Mouse (Mus musculus): ENCODE measurements around the gene Xndc1. TPM values are rescaled to one million over a fixed set of nuclear protein-coding genes. Genes with fewer than 3 reads are reported as not detected.

The Xndc1 gene
- polyA plus RNA-seq, 3 experiments from 2014 or later = 17.6 to 31.1 (median 20.3) TPM

DNA sequence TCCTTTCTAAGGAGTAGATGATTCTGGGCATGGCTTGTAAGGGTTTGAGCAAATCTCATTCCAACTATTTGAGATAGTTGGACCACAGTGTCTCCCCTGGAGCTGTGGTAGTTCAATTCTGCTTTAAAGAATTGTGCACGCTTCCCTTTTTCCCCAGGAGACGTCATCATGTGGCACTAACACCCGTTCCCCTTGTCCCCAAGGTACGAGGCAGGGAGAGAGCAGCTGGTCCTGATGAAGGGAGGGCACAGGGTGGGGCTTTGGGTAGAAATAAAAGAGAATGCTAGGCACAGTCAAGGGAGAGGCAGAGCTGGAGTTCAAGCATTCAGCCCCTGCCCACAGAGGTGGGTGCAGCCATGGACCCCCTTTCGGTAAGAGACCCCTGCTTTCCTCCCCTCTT lies 17.5 kb downstream of the Xndc1 start, which contains the start of gene Trpc2:
Trpc2 (plus strand) TSS at position 301 of the 400 bp plus-strand sequence.
- ATAC-seq = no peak

DNA sequence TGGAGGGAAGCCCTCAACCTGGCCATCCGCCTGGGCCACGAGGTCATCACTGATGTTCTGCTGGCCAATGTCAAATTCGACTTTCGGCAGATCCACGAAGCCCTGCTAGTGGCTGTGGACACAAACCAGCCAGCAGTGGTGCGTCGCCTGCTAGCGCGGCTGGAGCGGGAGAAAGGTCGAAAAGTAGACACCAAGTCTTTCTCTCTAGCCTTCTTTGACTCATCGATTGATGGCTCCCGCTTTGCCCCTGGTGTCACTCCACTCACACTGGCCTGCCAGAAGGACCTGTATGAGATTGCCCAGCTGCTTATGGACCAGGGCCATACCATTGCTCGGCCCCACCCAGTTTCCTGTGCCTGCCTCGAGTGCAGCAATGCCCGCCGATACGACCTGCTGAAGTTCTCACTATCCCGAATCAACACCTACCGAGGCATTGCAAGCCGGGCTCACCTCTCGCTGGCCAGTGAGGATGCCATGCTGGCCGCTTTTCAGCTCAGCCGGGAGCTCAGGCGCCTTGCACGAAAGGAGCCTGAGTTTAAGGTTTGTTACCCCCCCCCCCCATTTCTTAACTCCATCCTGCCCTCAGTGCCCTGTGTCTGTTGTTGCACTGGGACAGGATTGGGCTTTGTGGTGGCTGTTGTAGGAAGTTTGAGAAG lies 18.9 kb downstream of the Xndc1 start:
- no peak for ATAC-seq

DNA sequence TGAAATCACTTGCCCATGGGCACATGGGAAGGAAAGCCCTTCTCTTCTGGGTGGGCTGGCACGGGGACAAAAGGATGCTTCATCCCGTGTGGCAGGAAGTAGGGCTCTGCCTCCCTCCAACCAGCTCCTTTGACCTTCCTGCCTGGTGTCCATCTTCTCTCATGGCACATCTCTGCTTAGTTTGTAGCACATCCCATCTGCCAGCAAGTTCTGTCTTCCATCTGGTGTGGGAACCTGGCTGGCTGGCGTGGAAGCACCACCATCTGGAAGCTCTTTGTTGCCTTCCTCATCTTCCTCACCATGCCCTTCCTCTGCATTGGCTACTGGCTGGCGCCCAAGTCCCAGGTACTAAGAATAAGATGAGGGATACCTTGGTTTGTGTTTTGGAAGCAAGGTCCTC lies 22.0 kb downstream of the Xndc1 start:
- no peak for ATAC-seq

DNA sequence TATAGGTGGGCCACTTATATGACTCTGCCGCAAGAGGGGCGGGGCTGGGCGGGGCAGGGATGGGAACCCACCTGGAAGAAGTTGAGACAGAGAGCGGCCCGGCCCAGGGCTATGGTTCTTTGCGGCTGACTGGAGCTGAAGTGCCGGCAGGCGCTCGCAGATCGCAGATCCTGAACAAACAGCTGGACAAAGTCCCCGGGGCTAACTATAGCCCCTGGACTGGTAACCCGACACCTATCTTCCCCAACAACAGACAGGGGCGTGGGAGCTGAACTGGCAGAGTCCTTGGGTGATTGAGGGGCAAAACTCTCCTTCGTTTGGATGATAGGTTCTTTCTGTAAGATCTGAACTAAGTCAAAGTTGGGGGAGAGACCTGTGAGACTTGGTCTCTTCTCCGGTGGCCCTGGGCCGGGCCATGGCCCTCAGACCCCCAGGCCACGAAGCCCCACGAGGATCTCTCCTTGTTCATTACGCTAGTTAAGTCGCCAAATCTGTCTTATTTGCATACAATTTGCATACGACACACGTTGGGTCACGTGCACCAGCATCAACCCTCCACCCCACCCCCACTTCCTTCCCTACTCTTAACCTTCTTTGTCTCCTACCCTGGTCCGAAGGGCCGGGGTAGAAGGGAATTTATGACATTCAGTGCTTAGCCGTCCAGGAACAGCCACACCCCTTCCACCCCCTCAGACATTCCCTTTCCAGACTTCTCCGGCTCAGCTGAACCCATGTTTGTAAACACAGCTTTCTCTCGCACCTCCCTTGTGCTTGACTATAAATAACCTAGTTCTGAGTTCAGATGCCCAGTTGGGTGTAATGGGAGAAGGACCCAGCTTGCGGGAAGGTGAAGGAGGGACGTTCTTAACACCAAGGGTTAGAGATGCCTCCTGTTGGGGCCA lies 34.7 kb downstream of the Xndc1 start:
- peak; percentile 91 for ATAC-seq

DNA sequence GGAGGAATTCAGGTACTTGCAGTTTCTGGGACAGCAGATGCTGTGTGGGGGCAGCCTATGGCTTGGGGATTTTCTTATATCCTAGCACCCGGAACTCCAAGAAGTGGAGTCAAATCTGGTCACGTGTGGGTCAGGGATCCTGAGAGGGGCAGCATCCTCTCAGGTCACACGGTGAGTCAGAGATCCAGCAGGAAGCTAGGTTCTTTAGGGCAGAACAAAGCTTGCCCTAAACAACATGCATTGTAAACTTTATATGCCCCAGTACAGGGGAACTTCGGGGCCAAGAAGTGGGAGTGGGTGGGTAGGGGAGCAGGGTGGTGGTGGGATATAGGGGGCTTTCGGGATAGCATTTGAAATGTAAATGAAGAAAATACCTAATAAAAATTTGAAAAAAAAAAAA lies 35.6 kb downstream of the Xndc1 start:
- ATAC-seq = no peak

DNA sequence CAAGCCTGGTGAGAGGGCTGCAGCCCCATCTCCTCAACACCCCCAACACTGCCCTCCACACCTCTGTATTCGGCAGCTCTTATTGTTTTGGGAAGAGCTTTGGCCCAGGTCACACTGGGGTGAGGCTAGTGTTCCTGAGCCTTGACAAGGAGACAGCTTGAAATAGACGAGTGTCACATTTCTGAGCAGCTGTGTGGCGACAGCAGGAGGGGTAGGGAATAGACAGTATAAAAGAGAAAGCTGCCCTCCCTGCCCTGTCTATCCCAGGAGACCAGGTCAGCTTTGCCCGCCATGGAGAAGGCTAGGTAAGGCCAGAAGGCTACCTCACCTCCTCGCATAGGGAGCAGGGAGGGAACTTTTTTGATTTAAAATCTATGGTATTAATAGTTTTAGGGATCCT lies 36.2 kb downstream of the Xndc1 start, which contains the start of gene Art1:
Art1 (plus strand) TSS at position 257 of the 400 bp plus-strand sequence.
- ATAC-seq = no peak

DNA sequence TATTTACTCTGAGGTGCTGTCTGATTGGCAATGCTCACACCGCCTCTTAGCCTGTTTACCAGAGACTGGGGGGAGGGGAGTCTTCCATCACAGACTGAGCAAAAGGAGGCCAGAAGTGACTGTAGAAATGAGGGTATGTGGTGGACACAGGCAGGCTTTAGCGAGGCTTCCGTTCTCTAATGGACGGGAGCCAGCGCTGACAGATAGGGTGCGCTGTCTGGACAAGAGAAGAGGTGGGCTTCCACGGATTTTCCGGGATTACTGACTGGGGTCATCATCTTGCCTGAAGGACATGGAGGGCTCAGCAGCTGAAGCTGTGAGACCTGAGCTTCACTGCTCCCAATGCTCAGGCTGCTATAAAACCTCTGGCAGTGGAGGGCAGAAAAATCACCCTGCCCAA lies 36.9 kb downstream of the Xndc1 start:
- ATAC-seq = no peak

DNA sequence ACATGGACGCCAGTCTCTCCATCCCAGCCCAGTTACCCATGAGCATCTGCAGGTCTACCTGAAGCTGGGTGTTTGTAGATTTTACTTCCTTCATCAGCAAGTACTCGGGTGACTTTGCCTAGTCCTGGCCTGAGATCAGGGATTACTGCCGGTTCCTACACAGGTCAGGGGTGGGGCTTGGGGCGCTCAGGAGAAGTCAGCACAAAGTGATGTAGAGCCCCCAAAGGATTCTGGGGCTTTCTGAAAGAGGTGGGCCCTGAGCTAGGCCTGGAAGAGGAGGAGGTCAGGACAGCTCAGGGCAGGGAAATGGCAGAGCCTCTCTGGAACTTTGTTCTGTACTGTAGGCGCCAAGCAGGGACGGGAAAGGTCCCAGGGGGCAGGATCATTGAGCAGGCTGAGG lies 37.4 kb downstream of the Xndc1 start:
- ATAC-seq = no peak

DNA sequence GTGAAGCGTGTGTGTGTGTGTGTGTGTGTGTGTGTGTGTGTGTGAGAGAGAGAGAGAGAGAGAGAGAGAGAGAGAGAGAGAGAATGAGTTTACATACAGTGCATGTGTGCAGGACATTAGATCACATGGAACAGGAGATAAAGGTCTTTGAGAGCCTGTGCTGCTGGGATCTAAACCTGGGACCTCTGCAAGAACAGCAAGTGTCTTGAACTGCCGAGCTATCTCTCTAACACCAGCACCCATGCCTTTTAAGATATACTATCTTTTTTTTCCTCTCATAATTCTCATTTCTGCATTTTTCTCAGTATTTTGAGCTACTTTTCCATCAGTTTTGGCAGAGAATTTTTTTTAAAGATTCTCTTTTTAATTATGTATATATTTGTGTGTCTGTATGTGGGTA lies 38.2 kb downstream of the Xndc1 start:
- ATAC-seq = no peak

DNA sequence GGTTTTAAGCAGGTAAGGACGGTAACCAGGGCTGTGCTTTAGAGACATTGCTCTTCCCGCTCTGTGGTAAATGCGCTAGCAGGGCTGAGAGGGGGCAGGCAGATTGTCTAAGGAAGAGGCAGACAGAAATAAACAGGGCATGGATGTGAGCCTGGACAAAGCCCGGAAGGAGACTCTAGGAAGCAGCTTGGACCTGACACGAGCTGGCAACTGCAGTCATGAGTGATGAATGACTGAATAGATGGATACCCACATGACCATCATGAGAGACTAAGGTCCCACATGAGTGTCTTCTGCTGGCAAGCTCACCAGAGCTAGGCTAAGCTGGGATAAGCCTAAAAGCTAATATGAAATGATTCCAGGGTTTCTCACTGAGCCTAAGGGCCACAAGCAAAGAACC lies 38.8 kb downstream of the Xndc1 start:
- ATAC-seq = no peak

DNA sequence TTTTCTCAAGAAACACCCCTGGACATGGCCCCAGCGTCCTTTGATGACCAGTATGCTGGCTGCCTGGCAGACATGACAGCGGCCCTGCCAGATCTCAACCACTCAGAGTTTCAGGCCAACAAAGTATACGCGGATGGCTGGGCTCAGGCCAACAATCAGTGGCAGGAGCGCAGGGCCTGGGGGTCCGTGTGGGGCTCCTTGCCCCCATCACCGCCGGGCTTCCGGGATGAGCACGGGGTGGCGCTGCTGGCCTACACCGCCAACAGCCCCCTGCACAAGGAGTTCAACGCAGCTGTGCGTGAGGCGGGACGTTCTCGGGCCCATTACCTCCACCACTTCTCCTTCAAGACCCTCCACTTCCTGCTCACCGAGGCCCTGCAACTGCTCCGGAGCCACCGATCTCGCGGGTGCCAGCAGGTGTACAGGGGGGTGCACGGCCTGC lies 41.4 kb downstream of the Xndc1 start:
- ATAC-seq = no peak

DNA sequence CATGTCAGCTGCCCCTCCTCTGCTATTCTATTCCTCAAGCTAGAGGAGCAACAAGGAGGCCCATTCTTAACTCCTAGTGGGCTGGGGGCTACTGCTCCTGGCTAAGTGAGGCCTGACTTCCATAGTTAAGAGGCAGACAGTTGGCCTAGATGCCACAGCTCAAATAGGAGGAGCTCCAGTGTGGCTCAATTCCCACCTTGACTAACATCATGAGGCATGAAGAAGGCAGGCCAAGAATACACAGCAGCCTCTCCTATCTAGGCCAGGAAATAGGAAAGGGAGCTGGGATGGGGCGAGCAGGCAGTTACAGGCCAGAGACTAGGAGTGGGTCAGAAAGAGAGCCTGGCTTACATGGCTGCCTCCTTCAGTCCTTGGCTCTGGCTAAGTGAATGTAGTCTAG lies 42.9 kb downstream of the Xndc1 start:
- ATAC-seq = no peak

DNA sequence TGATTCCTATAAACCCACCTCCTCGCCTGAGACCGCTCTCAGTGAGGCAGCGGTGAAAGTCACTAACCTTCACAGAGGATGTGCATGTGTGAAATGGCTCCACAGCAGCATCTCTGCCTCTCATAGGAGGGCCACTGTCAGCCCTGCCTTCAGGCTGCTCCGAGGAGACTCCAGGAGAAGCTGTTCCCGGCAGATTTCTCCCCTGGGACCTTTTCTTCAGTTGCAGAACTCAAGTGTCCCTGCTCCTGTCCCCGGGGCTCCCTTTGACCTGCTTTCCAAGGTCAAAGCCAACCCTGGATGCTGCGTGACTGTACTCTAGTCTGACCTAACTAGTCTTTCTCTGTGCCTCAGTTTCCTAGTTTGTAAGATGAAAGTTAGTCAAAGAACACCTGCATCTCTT lies 43.9 kb downstream of the Xndc1 start, which contains the start of gene Art5:
Art5 (minus strand) TSS at position 319 of the 400 bp plus-strand sequence.
- no peak for ATAC-seq

DNA sequence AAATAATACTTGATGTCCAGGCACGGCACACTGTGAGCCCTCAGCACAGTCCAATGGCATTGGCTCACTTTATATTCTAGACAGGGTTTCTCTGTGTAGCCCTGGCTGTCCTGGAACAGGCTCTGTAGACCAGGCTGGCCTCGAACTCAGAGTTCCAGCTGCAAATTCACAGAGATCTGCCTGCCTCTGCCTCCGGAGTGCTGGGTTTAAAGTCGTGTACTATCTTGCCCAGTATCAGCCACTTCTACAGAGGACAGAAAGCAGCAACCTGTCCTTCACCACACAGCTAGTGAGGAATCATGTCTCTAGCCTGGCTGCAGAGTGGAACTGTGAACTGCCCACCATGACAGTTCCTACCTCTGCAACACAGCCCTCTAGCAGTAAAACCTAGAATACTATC lies 44.4 kb downstream of the Xndc1 start:
- ATAC-seq = no peak

DNA sequence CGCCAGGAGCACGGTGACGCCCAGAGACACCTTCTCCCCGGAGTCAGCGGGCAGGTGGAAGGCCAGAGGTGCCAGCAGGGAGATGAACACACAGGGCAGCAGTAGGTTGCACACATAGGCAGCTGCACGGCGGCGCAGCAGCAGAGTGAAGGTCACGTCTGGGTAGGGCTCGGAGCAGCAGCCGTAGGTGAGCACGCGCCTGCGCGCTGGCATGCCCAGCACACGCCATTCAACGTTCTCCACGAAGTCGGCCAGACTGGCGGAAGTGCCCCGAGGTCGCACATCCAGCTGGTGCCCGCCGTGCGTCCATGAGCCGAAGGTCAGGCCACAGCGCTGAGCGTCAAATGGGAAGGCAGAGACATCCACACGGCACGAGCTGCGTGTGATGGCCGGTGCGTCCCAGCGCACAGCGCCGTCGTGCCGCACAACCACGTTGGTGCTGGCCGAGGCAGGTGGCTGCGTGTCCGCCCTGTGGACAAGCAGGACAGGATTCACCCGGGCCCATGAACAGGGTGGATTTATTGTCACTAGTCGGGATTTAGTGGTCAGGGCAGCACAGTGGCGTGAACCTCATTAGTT lies 47.9 kb downstream of the Xndc1 start:
- no peak for ATAC-seq

DNA sequence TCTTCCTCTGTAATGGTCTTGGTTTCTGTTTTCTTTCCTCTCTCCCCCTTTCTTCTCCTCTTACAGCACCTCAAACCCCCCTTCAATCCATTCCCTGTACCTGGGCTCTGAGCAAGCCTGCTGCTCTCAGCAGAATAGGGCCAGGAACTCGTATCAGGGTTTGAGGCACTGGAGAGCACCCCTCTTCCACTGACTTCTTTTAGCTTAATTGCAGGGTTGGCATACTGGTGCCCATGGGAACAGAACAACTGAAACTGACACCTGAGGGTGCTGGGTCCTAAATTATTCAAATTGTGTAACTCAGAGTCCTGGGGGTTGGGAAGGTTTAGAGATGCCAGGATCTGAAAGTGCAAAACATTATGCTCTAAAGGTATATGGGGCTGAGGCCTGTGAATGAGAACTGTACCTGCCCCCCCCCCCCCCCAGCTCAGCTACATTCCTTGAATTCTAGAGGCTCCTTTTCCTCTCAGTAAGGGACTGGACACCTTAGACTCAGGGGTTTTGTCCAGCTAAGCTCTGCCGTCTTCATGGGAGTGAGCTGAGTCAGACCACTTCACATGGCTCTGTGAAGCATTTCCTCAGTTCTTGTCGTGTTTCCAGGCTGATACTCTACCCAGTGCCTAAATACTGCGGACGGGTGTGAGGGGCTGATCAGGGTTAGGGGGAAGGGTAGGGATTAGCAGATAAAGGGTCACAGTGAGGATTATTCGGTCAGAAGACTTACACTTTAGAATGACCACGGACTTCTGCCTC lies 51.4 kb downstream of the Xndc1 start, which contains the start of gene Chrna10:
Chrna10 (minus strand) TSS at position 250 of the 753 bp plus-strand sequence.
- no peak for ATAC-seq

DNA sequence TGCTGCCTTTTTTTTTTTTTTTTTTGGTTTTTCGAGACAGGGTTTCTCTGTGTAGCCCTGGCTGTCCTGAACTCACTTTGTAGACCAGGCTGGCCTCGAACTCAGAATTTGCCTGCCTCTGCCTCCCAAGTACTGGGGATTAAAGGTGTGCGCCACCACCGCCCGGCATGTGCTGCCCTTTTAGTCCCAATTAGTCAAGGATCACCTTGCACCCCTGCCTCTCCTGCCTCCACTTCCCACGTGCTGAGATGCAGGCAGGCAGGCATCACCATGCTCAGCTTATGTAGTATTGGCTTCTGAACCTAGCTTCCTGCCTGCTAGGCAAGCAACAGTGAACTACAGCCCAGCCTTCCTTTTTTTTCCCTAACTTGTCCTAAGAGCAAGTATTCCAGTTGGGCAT lies 52.1 kb downstream of the Xndc1 start:
- ATAC-seq = no peak

DNA sequence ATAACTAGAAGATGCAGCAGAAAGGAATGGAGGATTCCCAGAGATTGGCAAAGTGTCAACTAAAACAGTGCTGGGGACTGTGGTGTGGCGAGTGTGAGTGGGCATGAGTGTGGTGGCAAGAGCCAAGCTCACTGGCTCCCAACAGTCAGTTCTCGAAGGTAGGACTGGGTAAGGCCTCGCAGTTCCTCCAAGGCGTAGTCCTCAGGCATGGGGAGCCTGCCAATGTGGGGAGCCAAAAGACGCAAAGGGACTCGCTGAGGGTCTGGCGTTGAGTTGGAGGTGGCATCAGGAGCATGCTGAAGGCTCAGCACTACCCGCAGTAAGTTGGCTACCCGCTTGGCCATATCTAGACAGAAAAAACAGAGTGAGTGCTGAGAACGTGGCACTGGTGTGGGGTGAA lies 55.0 kb downstream of the Xndc1 start:
- ATAC-seq = no peak

DNA sequence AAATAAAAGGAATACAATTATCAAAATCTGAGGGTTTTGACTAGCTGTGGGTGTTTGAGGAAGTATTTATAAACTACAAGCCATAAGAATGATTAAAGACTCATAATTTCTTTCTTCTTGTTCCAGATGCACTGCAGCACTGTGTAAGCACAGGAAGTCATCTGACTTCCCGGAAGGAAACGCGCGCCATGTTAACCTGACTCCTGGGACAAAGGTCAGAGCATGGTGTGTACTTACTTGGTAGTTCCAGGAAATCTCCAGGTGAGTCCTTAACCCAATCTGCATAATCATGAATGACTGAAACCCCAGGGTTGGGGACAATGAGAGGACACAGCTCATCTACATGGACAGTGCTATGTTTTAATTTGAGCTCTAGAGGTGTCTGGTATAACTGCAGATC lies 67.1 kb downstream of the Xndc1 start:
- ATAC-seq = no peak
